Mouse (Mus musculus) heart, adult 2 months (tissue): ENCODE measurements around the gene Lysmd1. TPM values are rescaled to one million over a fixed set of nuclear protein-coding genes. Genes with fewer than 3 reads are reported as not detected.

ENCODE experiments used
- DNase-seq, 2 experiments: peaks; one replicate each; pipeline ENCODE4 v3.0.0; 2021
- H3K27ac ChIP-seq: fragments of 200-600 bp; 2 replicates; pipeline ENCODE4 v1.8.1; 2022
- H3K27me3 ChIP-seq: fragments of 200-500 bp; 2 replicates; pipeline ENCODE4 v1.6.1; 2012; ENCODE audit warnings: mild to moderate bottlenecking, low read length, inconsistent platforms, mixed read lengths; ENCODE audit not compliant: control insufficient read depth, insufficient read depth
- H3K36me3 ChIP-seq: fragments of 200-500 bp; 2 replicates; pipeline ENCODE4 v1.6.1; 2012; ENCODE audit warnings: low read length, inconsistent platforms; ENCODE audit not compliant: control insufficient read depth, insufficient read depth
- H3K4me1 ChIP-seq: fragments of 200-500 bp; 2 replicates; pipeline ENCODE4 v1.6.1; 2011; ENCODE audit warnings: low read length; ENCODE audit not compliant: control insufficient read depth, insufficient read depth
- H3K4me3 ChIP-seq: fragments of 200-600 bp; 2 replicates; pipeline ENCODE4 v1.8.1; 2022
- H3K79me2 ChIP-seq: fragments of 200-500 bp; replicated peaks from 2 replicates; pipeline ENCODE4 v1.6.1; 2012; ENCODE audit warnings: mild to moderate bottlenecking, inconsistent platforms, low read length, moderate library complexity, mixed read lengths; ENCODE audit not compliant: control insufficient read depth, insufficient read depth
- H3K9ac ChIP-seq: fragments of 200-500 bp; 2 replicates; pipeline ENCODE4 v1.6.1; 2012; ENCODE audit warnings: low read depth, mild to moderate bottlenecking, control low read depth, inconsistent platforms, low read length, mixed read lengths
- CTCF ChIP-seq: fragments of 200-600 bp; IDR thresholded peaks from 2 replicates; pipeline ENCODE4 v1.8.1; 2022; ENCODE audit warnings: antibody characterized with exemption, mild to moderate bottlenecking, moderate library complexity
- EP300 ChIP-seq: fragments of 200-500 bp; IDR thresholded peaks from 2 replicates; pipeline ENCODE4 v1.6.1; 2011; ENCODE audit warnings: low read depth, low read length, control low read depth; ENCODE audit not compliant: insufficient read depth
- POLR2A ChIP-seq: fragments of 200-500 bp; IDR thresholded peaks from 2 replicates; pipeline ENCODE4 v1.6.1; 2011; ENCODE audit warnings: mild to moderate bottlenecking, low read depth, low read length, control low read depth; ENCODE audit not compliant: insufficient read depth
- WGBS: fragments of 180-500 bp; shearing (Covaris S2); methylation state at CpG from one replicate; pipeline ENCODE4 v1.1.7; 2018; 5-methylcytosine and 5-hydroxymethylcytosine counted together
- intact Hi-C: fragments of 180-260 bp; cut with DNase I; formaldehyde crosslinking; loops from one replicate; pipeline ENCODE4 v1.15.1; 2025
- long read RNA-seq: library from polyadenylated mRNA; stranded (forward); transcript quantifications from one replicate; pipeline ENCODE4 v2.0.0, GENCODE M21; 2021
- polyA plus RNA-seq: library from polyadenylated mRNA; depleted of rRNA; stranded (reverse); fragments of >200 nt; gene quantifications from 2 replicates; pipeline ENCODE4 v1.2.3, GENCODE M21; 2012; rRNA removed
- total RNA-seq, 2 experiments: library from RNA; stranded (reverse); gene quantifications; 2 replicates each; pipeline ENCODE4 v1.2.3; 2021

Lysmd1 gene
- total RNA-seq (1 to 10 TPM; 4.5 to 6.3 TPM), polyA plus RNA-seq (5.8 and 7.8 TPM in 2 replicates)
- long read RNA-seq, partial matches to known transcripts, result 1 of 6 reads
- long read RNA-seq, other reads (novel, unspliced or antisense), result 1 of 6 reads

GRCm38 (mm10) chr3:95133680-95134101 is at the start of gene Lysmd1, which contains the start of gene Scnm1:
Gene Lysmd1, plus strand, starts transcription at chr3:95134088.
Gene Scnm1, minus strand, starts transcription at chr3:95134011.
- WGBS, result under 1% methylated on average over 20 of the region's 20 CpGs
- Histone ChIP-seq H3K27me3 (no peaks in the 10 kb centered on the region), H3K36me3 (no peaks in the 10 kb centered on the region; the same call in 1 of the 2 replicates), H3K4me1 (peaks cover 6% of the 10 kb centered on the region), H3K9ac (peak within 1 kb of the TSS; percentile 73), H3K27ac (peak within 1 kb of the TSS; percentile 93), H3K4me3 (peak within 1 kb of the TSS; percentile 86), H3K79me2 (no peaks in the 10 kb centered on the region)
- TF ChIP-seq POLR2A (peak; percentile 71), CTCF (peak; percentile 46), EP300 (no peak)
- peak; percentile 90 to 93 for DNase-seq
- intact Hi-C loops, result loop anchor here (2.0 kb wide), 1 partner anchor 23 kb away; the partner anchor contains the start of gene Vps72

- Histone ChIP-seq H3K9ac (no peak overlapping the region), H3K27me3 (no peaks in the 10 kb centered on the region), H3K79me2 (no peaks in the 10 kb centered on the region), H3K36me3 (no peaks in the 10 kb centered on the region), H3K4me3 (no peak overlapping the region), H3K4me1 (no peaks in the 10 kb centered on the region), H3K27ac (no peak overlapping the region)
- no peak for TF ChIP-seq POLR2A
- TF ChIP-seq CTCF, result no peak
- no peak for TF ChIP-seq EP300
- 52% methylated on average over 1 of the region's 1 CpGs for WGBS
- no peak for DNase-seq
- intact Hi-C loops, result no loop called here
Measured at GRCm38 (mm10) chr3:95088071-95088470, 45.8 kb upstream of the Lysmd1 start.

- intact Hi-C loops, result no loop called here
- 13% methylated on average over 2 of the region's 2 CpGs for WGBS
- Histone ChIP-seq H3K27me3 (no peaks in the 10 kb centered on the region), H3K9ac (no peak overlapping the region), H3K4me1 (peaks cover 1% of the 10 kb centered on the region), H3K79me2 (peaks cover 9% of the 10 kb centered on the region), H3K27ac (no peak overlapping the region), H3K36me3 (peaks cover 17% of the 10 kb centered on the region), H3K4me3 (no peak overlapping the region)
- DNase-seq, result no peak
- TF ChIP-seq EP300 (no peak), CTCF (no peak), POLR2A (no peak)
Measured at GRCm38 (mm10) chr3:95100854-95101253, 33.0 kb upstream of the Lysmd1 start.

- no peaks in the 10 kb centered on the region for H3K27me3 ChIP-seq
- 4% methylated on average over 4 of the region's 4 CpGs for WGBS
- TF ChIP-seq EP300 (no peak), POLR2A (no peak), CTCF (no peak)
Measured at GRCm38 (mm10) chr3:95105121-95105520, 28.8 kb upstream of the Lysmd1 start.

GRCm38 (mm10) chr3:95105586-95106337 is 28.1 kb upstream of the Lysmd1 start:
- H3K79me2 ChIP-seq, result peaks cover 7% of the 10 kb centered on the region
- no peak for DNase-seq
- intact Hi-C loops, result loop anchor here (2.0 kb wide), 1 partner anchor 55 kb away; the partner anchor contains the start of gene Sema6c
- H3K27ac ChIP-seq, result peak overlapping the region; percentile 85
- peak overlapping the region; percentile 84 for H3K9ac ChIP-seq
- peaks cover 2% of the 10 kb centered on the region for H3K4me1 ChIP-seq
- peak overlapping the region; percentile 82 for H3K4me3 ChIP-seq
- H3K36me3 ChIP-seq, result peaks cover 11% of the 10 kb centered on the region; the same call in 1 of the 2 replicates
- no peaks in the 10 kb centered on the region for H3K27me3 ChIP-seq
- TF ChIP-seq EP300 (no peak), POLR2A (no peak), CTCF (no peak)
- under 1% methylated on average over 16 of the region's 16 CpGs for WGBS

More at GRCm38 (mm10) chr3:95105121-95105520, 28.8 kb upstream of the Lysmd1 start:
- Histone ChIP-seq H3K9ac (peak overlapping the region; percentile 28; the same call in 1 of the 2 replicates), H3K79me2 (peaks cover 7% of the 10 kb centered on the region), H3K36me3 (peaks cover 12% of the 10 kb centered on the region; the same call in 1 of the 2 replicates), H3K27ac (peak overlapping the region; percentile 17; the same call in 1 of the 2 replicates), H3K4me3 (peak overlapping the region; percentile 82), H3K4me1 (peaks cover 2% of the 10 kb centered on the region)
- DNase-seq, result no peak
- intact Hi-C loops, result no loop called here
